Mouse (Mus musculus) MEL (cell line): ENCODE measurements around the gene Phykpl. TPM values are rescaled to one million over a fixed set of nuclear protein-coding genes. Genes with fewer than 3 reads are reported as not detected.
A peak's percentile ranks its signal among the peaks of the same experiment; 100 is the strongest.

Source experiments
- DNase-seq: peaks from one replicate; pipeline ENCODE4 v3.0.0; 2011; ENCODE audit warnings: low read depth, low spot score
- H3K27ac ChIP-seq: 2 replicates; pipeline ENCODE4 v1.5.1; 2012; ENCODE audit warnings: low read depth, mild to moderate bottlenecking, control low read depth, low read length, moderate library complexity; ENCODE audit not compliant: control insufficient read depth
- H3K27me3 ChIP-seq, 2 experiments: fragments of 150-350 bp in 1 of 2; sonication (generic) in 1 of 2; 2 replicates each; pipeline ENCODE4 v1.6.1; 2012; ENCODE audit warnings: low read length in 2 of 2, mild to moderate bottlenecking in 2 of 2, improper control_type of control experiment in 1 of 2, moderate library complexity in 1 of 2; ENCODE audit not compliant: insufficient read depth in 2 of 2, control insufficient read depth in 1 of 2
- H3K36me3 ChIP-seq, 2 experiments: 2 replicates each; pipeline ENCODE4 v1.6.1; 2012 to 2014; ENCODE audit warnings: low read length in 2 of 2, improper control_type of control experiment in 1 of 2, inconsistent platforms in 1 of 2, mild to moderate bottlenecking in 1 of 2; ENCODE audit not compliant: insufficient read depth in 2 of 2, control insufficient read depth in 1 of 2
- H3K4me1 ChIP-seq, 2 experiments: fragments of 150-350 bp in 1 of 2; sonication (generic) in 1 of 2; 2 replicates each; pipeline ENCODE4 v1.6.1; 2012; ENCODE audit warnings: low read length in 2 of 2, improper control_type of control experiment in 1 of 2, mild to moderate bottlenecking in 1 of 2; ENCODE audit not compliant: insufficient read depth in 2 of 2, control insufficient read depth in 1 of 2
- H3K4me3 ChIP-seq, 2 experiments: fragments of 150-350 bp in 1 of 2; sonication (generic) in 1 of 2; 2 replicates each; pipeline ENCODE4 v1.5.1; 2012; ENCODE audit warnings: low read depth in 2 of 2, low read length in 2 of 2, mild to moderate bottlenecking in 2 of 2, moderate library complexity in 2 of 2, control low read depth in 1 of 2, improper control_type of control experiment in 1 of 2; ENCODE audit not compliant: control insufficient read depth in 1 of 2, insufficient read depth in 1 of 2
- H3K79me2 ChIP-seq: 2 replicates; pipeline ENCODE4 v1.6.1; 2012; ENCODE audit warnings: mild to moderate bottlenecking, low read length, moderate library complexity; ENCODE audit not compliant: control insufficient read depth, poor library complexity, insufficient read depth
- H3K9ac ChIP-seq: 2 replicates; pipeline ENCODE4 v1.6.1; 2012; ENCODE audit warnings: low read depth, mild to moderate bottlenecking, control low read depth, low read length, moderate library complexity; ENCODE audit not compliant: control insufficient read depth, poor library complexity, severe bottlenecking
- H3K9me3 ChIP-seq: fragments of 150-350 bp; sonication (generic); replicated peaks from 2 replicates; pipeline ENCODE4 v1.6.1; 2012; ENCODE audit warnings: mild to moderate bottlenecking, low read length, improper control_type of control experiment, moderate library complexity; ENCODE audit not compliant: insufficient read depth
- BHLHE40 ChIP-seq: IDR thresholded peaks from 2 replicates; pipeline ENCODE4 v1.6.1; 2012; ENCODE audit warnings: low read depth, mild to moderate bottlenecking, inconsistent platforms, low read length, improper control_type of control experiment, borderline replicate concordance
- CHD1 ChIP-seq: IDR thresholded peaks from 2 replicates; pipeline ENCODE4 v1.6.1; 2012; ENCODE audit warnings: low read depth, mild to moderate bottlenecking, inconsistent platforms, low read length, improper control_type of control experiment
- CHD2 ChIP-seq: IDR thresholded peaks from 2 replicates; pipeline ENCODE4 v1.6.1; 2011; ENCODE audit warnings: low read length, improper control_type of control experiment
- EP300 ChIP-seq, 2 experiments: IDR thresholded peaks; 2 replicates each; pipeline ENCODE4 v1.6.1; 2011; ENCODE audit warnings: improper control_type of control experiment in 2 of 2, low read length in 2 of 2, low read depth in 1 of 2, mild to moderate bottlenecking in 1 of 2
- ETS1 ChIP-seq: IDR thresholded peaks from 2 replicates; pipeline ENCODE4 v1.6.1; 2012; ENCODE audit warnings: low read depth, mild to moderate bottlenecking, inconsistent platforms, low read length, improper control_type of control experiment, moderate library complexity
- GATA1 ChIP-seq: IDR thresholded peaks from 2 replicates; pipeline ENCODE4 v1.6.1; 2011; ENCODE audit warnings: low read depth, low read length, improper control_type of control experiment
- MAFK ChIP-seq: IDR thresholded peaks from 2 replicates; pipeline ENCODE4 v1.6.1; 2011; ENCODE audit warnings: low read depth, mild to moderate bottlenecking, low read length, improper control_type of control experiment, borderline replicate concordance
- MAZ ChIP-seq: IDR thresholded peaks from 2 replicates; pipeline ENCODE4 v1.6.1; 2012; ENCODE audit warnings: low read depth, mild to moderate bottlenecking, inconsistent platforms, low read length, improper control_type of control experiment
- MYB ChIP-seq: IDR thresholded peaks from 2 replicates; pipeline ENCODE4 v1.6.1; 2011; ENCODE audit warnings: mild to moderate bottlenecking, low read depth, low read length, improper control_type of control experiment
- MYC ChIP-seq: IDR thresholded peaks from 2 replicates; pipeline ENCODE4 v1.6.1; 2011; ENCODE audit warnings: low read depth, mild to moderate bottlenecking, low read length, improper control_type of control experiment, moderate library complexity
- POLR2A ChIP-seq, 2 experiments: IDR thresholded peaks; 2 replicates each; pipeline ENCODE4 v1.6.1; 2011 to 2012; ENCODE audit warnings: low read length in 2 of 2, mild to moderate bottlenecking in 2 of 2, control low read depth in 1 of 2, improper control_type of control experiment in 1 of 2, low read depth in 1 of 2, moderate library complexity in 1 of 2; ENCODE audit not compliant: control insufficient read depth in 1 of 2, insufficient read depth in 1 of 2, poor library complexity in 1 of 2
- POLR2AphosphoS2 ChIP-seq: IDR thresholded peaks from 2 replicates; pipeline ENCODE4 v1.6.1; 2011; ENCODE audit warnings: low read length, improper control_type of control experiment
- RCOR1 ChIP-seq: IDR thresholded peaks from 2 replicates; pipeline ENCODE4 v1.6.1; 2012; ENCODE audit warnings: low read depth, mild to moderate bottlenecking, inconsistent platforms, low read length, improper control_type of control experiment
- SIN3A ChIP-seq: IDR thresholded peaks from 2 replicates; pipeline ENCODE4 v1.6.1; 2012; ENCODE audit warnings: low read length, improper control_type of control experiment, inconsistent platforms
- TBP ChIP-seq: IDR thresholded peaks from 2 replicates; pipeline ENCODE4 v1.8.0; 2011; ENCODE audit warnings: low read depth, low read length, improper control_type of control experiment
- TCF12 ChIP-seq: IDR thresholded peaks from 2 replicates; pipeline ENCODE4 v1.6.1; 2014; ENCODE audit warnings: low read depth, mild to moderate bottlenecking, inconsistent platforms, low read length, improper control_type of control experiment, moderate library complexity
- UBTF ChIP-seq: IDR thresholded peaks from 2 replicates; pipeline ENCODE4 v1.6.1; 2012; ENCODE audit warnings: low read depth, mild to moderate bottlenecking, inconsistent platforms, low read length, improper control_type of control experiment, moderate library complexity, borderline replicate concordance; ENCODE audit not compliant: insufficient read depth
- USF1 ChIP-seq: IDR thresholded peaks from 2 replicates; pipeline ENCODE4 v1.6.1; 2014; ENCODE audit warnings: low read depth, mild to moderate bottlenecking, inconsistent platforms, low read length, improper control_type of control experiment, moderate library complexity
- USF2 ChIP-seq, 2 experiments: IDR thresholded peaks; 2 replicates each; pipeline ENCODE4 v1.6.1; 2011 to 2012; ENCODE audit warnings: improper control_type of control experiment in 2 of 2, low read length in 2 of 2, borderline replicate concordance in 1 of 2, inconsistent platforms in 1 of 2, low read depth in 1 of 2, mild to moderate bottlenecking in 1 of 2; ENCODE audit not compliant: insufficient read depth in 1 of 2
- ZNF384 ChIP-seq: IDR thresholded peaks from 2 replicates; pipeline ENCODE4 v1.6.1; 2012; ENCODE audit warnings: low read depth, mild to moderate bottlenecking, inconsistent platforms, low read length, improper control_type of control experiment
- polyA plus RNA-seq, 2 experiments: library from polyadenylated mRNA; stranded (reverse) in 1 of 2; unstranded in 1 of 2; fragments of >175 nt in 1 of 2; fragments of >200 nt in 1 of 2; gene quantifications; 2 replicates each; pipeline versions ENCODE4 v1.2.1 to v1.2.4; 2012; ENCODE audit warnings: low replicate concordance in 2 of 2, low read depth in 1 of 2; ENCODE audit not compliant: insufficient read length in 2 of 2, insufficient read depth in 1 of 2, missing spikeins in 1 of 2
- total RNA-seq: library from RNA; depleted of rRNA; stranded (reverse); fragments of 300-350 nt; gene quantifications from 2 replicates; pipeline ENCODE4 v1.2.3, GENCODE M21; 2012

The Phykpl gene
- total and polyA plus RNA-seq, 3 experiments, result 22.7 to 23.0 TPM; not detected in 1

GRCm38 (mm10) chr11:51644217-51644616 is 59.7 kb downstream of the Phykpl start:
- Histone ChIP-seq H3K36me3 (no peaks in the 10 kb centered on the region), H3K79me2 (no peaks in the 10 kb centered on the region), H3K27ac (no peak overlapping the region), H3K9me3 (no peaks in the 10 kb centered on the region), H3K9ac (no peak overlapping the region), H3K4me1 (no peaks in the 10 kb centered on the region), H3K27me3 (no peaks in the 10 kb centered on the region), H3K4me3 (no peak overlapping the region)
- peak; percentile 78 for DNase-seq
- TF ChIP-seq POLR2A (IDR thresholded peaks at IDR 0.05; ENCODE audit: control insufficient read depth in 1 of 2, insufficient read depth in 1 of 2, low read depth in 1 of 2, low read length in 2 of 2, poor library complexity in 1 of 2) (no peak), UBTF (0 out of 2 replicates have a peak, but pooled peaks have one; percentile 53), CHD1 (no peak), ETS1 (peak; percentile 53; the same call in 1 of the 2 replicates), EP300 (IDR thresholded peaks at IDR 0.05; ENCODE audit: low read depth in 1 of 2, low read length in 2 of 2) (peak in 1 of 2 experiments; percentile 38; a peak in 1 of 4 replicates), MAZ (no peak; the same call in 1 of the 2 replicates), TBP (peak; percentile 65), RCOR1 (peak; percentile 59; the same call in 1 of the 2 replicates), MYB (no peak), SIN3A (0 out of 2 replicates have a peak, but pooled peaks have one; percentile 41)

- peaks cover 1 to 2% of the 10 kb centered on the region in 2 experiments; a peak in 1 of 4 replicates for H3K4me1 ChIP-seq
- H3K9ac ChIP-seq, result no peak overlapping the region
- H3K9me3 ChIP-seq, result no peaks in the 10 kb centered on the region
- no peak overlapping the region for H3K4me3 ChIP-seq
- H3K27ac ChIP-seq, result no peak overlapping the region
- DNase-seq, result no peak
- no peaks in the 10 kb centered on the region for H3K36me3 ChIP-seq
- H3K79me2 ChIP-seq, result peaks cover under 1% of the 10 kb centered on the region; the same call in 1 of the 2 replicates
- TF ChIP-seq GATA1 (no peak), CHD1 (no peak), ETS1 (no peak), BHLHE40 (no peak), MAZ (no peak), TCF12 (no peak), POLR2AphosphoS2 (no peak)
- no peaks in the 10 kb centered on the region for H3K27me3 ChIP-seq
Observed at GRCm38 (mm10) chr11:51645293-51645692, 60.7 kb downstream of the Phykpl start.

- H3K9ac ChIP-seq, result no peak overlapping the region
- no peaks in the 10 kb centered on the region for H3K27me3 ChIP-seq
- no peak for DNase-seq
- peaks cover 3% of the 10 kb centered on the region; the same call in 1 of the 2 replicates for H3K79me2 ChIP-seq
- peaks cover 1 to 2% of the 10 kb centered on the region in 2 experiments; a peak in 1 of 4 replicates for H3K4me1 ChIP-seq
- no peaks in the 10 kb centered on the region for H3K9me3 ChIP-seq
- TF ChIP-seq EP300 (IDR thresholded peaks at IDR 0.05; ENCODE audit: low read depth in 1 of 2, low read length in 2 of 2), result no peak
- TF ChIP-seq CHD2, result no peak
- TF ChIP-seq MAZ, result no peak
- TF ChIP-seq POLR2AphosphoS2, result no peak
- no peak for TF ChIP-seq SIN3A
- no peak for TF ChIP-seq MYC
- no peak for TF ChIP-seq ZNF384
- no peak for TF ChIP-seq TCF12
- no peak for TF ChIP-seq MYB
- TF ChIP-seq USF1, result no peak
- TF ChIP-seq MAFK, result no peak
- no peak for TF ChIP-seq CHD1
- no peak for TF ChIP-seq USF2 (IDR thresholded peaks at IDR 0.05; ENCODE audit: borderline replicate concordance in 1 of 2, insufficient read depth in 1 of 2, low read depth in 1 of 2, low read length in 2 of 2)
- TF ChIP-seq TBP, result no peak
- TF ChIP-seq, all 39 proteins: peak for 0
- no peak overlapping the region for H3K27ac ChIP-seq
- no peaks in the 10 kb centered on the region for H3K36me3 ChIP-seq
- no peak overlapping the region for H3K4me3 ChIP-seq
Observed at GRCm38 (mm10) chr11:51646245-51646644, 61.7 kb downstream of the Phykpl start.
